Mouse (Mus musculus) adrenal gland, postnatal 14 days (tissue): ENCODE results near the gene Olfr548-ps1. TPM values are rescaled to one million over a fixed set of nuclear protein-coding genes. Genes with fewer than 3 reads are reported as not detected.
"Not testable (repeated sequence)": the region's sequence is repeated elsewhere in the genome, so short reads cannot be mapped to it uniquely, and the experiment has no call there.

Source experiments
- DNase-seq: peaks from one replicate; pipeline ENCODE4 v3.0.0; 2021; ENCODE audit warnings: mixed read lengths
- long read RNA-seq, 2 experiments: library from polyadenylated mRNA; stranded (forward); transcript quantifications; one replicate each; pipeline ENCODE4 v2.0.0; 2021
- total RNA-seq: library from RNA; stranded (reverse); gene quantifications from 2 replicates; pipeline ENCODE4 v1.2.3, GENCODE M21; 2021

Olfr548-ps1 gene
- not detected in 2 replicates for total RNA-seq
- long read RNA-seq, experiment 1 = 0 reads
- long read RNA-seq, experiment 2 = 0 reads

DNA sequence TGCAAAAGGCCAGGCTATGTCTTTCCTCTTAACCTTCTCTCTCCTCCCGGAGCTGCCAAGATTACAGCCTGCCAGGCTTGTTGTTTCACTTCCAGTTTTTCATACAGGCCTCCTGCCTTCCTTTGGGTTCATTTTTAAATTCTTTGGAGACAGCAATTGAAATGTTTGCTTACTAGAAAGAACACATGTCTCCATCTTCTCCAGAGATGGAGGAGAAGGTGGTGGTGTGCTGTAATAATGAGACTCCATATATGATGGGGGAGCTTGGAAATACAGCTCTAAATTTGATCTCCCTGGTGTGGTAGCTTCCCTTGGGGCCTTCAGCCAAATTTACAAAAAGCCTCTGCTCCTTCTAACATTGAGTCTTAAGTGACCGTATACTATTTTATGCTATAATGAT is at the start of gene Olfr548-ps1:
TSS of gene Olfr548-ps1 (plus strand) at position 301 of the 400 bp plus-strand sequence.
- no peak for DNase-seq

DNA sequence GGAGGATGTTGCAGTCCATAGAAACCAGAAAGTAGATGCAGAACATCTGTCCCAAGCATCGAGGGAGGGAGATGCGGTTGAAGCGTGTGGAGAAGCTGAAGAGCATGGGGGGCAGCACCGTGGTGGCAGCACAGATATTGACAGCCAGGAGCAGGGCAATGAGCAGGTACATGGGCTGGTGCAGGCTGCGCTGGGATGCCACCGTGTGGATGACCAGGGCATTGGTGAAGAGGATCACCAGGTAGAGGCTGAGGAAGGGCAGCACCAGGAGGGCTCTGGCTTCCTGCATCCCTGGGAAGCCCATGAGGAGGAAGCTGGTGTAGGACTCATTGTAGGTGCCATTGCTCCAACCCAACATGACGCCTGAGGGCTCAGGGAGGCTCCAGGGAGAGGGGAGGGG is 46.3 kb upstream of the Olfr548-ps1 start:
- DNase-seq = not testable (repeated sequence)

DNA sequence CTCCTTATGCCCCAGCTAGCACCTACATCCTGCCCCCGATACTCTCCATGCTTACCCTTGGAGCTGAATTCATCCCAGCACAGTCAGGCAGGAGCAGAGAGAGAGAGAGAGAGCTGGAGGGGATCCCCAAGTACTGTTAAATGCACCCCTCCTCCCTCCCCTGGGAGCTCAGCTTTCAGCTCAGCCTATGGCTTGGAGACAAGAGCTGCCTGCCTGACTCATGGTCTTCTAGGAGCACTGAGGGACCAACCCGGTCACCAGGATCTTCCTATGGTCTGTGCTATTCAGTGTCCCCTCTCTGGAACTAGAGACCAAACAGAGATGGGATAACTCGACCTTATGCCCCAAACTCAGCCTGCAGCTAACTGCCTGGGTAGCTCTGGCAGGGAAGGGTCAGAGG is 41.2 kb upstream of the Olfr548-ps1 start, which contains the start of gene Olfr545:
TSS of gene Olfr545 (minus strand) at position 101 of the 400 bp plus-strand sequence.
- no peak for DNase-seq

DNA sequence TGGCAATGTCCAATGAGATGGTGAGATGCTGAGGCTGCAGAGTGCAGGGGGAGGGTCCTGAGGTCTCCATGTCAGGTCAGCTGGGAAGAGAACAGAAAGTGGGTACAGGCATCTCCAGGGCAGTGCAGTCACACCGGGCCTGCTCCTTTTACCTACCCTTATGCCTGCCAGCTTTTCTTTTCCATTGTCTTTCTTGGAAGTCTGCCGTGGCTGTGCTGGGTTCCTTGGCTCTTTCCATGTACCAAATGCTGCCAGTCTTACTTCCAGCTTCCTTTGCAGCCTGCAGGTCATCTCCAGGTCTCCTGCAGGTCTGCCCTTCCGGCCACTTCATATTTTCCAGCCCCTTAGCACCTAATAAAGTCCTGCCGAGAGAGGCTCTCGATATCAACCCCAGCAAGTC is 38.7 kb upstream of the Olfr548-ps1 start:
- DNase-seq = no peak

DNA sequence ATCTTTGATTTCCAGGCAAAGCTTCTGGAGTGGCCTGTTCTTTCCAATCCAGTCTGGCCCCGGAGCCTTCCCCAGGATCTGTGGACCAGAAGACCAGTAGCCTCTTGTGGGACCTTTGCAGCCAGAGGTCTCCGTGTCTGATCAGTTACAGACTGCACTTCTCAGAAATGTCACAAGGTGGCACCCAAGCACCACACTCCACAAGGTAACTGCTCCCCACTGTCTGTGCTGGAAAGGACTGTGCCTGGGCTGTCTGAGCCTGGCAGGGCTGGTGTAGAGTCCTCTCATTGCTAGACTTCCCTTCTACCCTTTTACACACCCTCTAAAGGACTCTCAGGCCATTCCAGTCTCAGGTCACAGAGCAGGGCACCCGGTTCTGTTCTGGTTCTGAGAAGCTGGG is 33.8 kb upstream of the Olfr548-ps1 start:
- DNase-seq = peak; percentile 81

DNA sequence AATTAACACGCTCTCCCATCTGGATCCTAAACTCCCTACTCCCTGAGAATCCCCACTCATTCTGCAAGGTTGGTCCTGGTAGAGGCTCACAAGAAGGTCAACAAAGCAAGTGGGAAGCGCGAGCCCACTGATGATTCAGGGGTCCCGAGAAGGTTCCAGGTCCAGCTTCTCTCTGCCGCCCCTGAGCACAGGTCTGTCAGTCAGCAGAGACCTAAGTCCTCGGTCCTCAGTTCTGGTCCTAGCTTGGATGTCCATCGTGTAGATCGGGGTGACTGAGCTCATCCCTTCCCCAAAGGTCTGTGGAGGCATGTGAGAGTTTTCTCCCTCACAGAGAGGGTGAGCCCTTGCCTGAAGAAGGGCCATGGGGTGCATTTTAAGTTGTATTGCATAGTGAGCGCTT is 32.6 kb upstream of the Olfr548-ps1 start:
- no peak for DNase-seq

DNA sequence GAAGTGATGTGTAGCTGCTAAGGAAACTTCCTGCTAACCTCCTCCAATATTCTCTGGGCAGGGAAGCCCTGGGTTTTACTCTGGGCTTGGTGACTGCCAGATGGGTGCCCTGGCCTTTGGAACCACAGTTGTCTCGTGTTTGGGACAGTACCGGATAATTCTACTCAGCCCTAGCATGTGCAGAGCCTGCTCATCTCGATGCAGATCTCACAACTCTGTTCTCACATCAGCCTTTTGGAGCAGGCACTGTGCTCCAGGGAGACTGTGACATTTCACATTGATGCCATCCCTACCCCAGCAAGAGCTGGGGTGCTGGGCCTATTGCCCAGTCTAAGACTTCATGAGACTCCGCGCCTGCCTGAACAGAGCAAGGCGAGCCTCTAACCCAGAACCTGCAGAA is 32.0 kb upstream of the Olfr548-ps1 start:
- DNase-seq = no peak

DNA sequence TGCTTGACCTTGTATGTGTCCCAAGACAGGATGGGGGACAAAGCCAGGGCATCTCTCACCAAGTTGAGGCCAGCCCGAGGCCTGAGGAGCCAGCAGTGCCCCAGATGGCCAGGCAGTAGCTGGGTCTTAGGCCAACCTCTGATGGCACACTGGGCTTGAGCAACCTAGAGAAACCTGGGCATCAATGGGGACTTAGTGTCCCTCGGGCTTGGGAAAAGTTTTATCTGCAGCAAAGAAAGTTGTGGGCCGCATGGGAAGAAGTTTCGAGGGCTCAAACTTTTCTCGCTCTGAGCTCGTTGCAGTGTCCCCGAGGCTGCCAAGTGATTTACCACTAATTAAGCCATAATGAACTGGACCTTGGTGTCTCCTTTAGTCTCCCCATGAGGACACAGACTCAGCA is 31.0 kb upstream of the Olfr548-ps1 start:
- DNase-seq = no peak

DNA sequence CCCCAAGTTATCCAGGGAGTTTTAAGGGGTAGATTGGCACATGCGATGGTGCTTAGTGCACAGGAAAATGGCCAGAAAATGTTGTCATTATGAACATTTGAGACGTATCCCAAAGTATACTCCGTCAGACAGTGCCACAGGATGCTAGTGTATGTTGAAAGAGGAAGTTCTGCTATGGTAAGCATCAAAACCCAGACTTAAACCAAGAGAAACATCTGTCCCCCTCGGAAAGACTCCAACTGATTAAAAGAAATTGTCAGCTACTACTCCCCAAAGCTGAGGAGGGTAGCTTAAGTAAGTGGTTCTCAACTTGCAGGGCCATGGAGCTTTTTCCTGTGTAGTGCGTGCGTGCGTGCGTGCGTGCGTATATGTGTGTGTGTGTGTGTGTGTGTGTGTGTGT is 28.8 kb upstream of the Olfr548-ps1 start:
- DNase-seq = no peak

DNA sequence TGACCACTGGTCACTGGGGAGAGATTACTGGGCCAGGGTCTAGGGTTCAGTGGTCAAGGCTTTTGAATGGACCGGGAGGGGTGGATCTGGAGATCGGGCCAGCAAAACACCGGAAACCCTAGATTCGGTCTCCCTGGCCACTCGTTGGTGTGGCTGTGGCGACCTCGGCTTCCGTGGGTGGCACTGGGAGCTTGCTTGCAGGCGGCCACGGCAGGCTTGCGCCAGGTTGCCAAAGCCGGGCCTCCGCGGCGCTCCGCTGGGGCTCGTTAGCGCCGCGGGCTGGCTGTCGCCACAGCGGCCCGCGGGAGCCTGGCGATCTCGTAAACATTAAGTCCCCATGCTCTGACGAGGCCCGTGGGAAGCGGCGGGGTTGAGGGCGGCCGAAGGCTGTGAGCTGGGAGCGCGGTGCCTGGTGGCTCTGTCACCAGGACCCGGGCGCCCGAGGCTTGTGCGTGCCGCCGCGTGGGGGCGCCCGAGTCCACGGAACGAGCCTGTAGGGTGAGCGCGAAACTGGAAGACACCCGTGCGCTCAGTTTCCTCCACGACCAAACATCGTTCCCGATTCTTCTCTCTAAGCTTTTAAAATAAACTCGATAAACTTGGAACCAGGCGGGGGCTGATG is 27.8 kb upstream of the Olfr548-ps1 start:
- peak; percentile 94 for DNase-seq

DNA sequence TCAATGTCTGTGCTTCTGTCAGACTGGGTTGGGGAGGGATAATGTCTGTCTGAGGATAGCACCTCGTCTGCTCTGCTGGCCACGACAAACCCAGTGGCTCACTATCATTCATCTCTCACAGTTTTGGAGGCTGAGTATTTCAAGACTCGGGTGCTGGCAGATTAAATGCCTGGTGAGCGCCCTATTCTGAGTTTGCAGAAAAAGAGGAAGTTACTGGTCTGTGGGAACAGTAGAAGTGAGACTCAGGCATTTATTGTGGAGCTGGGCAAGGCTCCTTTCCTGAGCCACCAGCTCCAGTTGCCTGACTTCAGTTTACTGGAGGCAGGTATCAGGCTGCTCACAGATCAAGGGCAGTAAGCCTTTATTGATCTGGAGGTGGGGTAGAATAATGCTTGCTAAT is 26.6 kb upstream of the Olfr548-ps1 start:
- no peak for DNase-seq

DNA sequence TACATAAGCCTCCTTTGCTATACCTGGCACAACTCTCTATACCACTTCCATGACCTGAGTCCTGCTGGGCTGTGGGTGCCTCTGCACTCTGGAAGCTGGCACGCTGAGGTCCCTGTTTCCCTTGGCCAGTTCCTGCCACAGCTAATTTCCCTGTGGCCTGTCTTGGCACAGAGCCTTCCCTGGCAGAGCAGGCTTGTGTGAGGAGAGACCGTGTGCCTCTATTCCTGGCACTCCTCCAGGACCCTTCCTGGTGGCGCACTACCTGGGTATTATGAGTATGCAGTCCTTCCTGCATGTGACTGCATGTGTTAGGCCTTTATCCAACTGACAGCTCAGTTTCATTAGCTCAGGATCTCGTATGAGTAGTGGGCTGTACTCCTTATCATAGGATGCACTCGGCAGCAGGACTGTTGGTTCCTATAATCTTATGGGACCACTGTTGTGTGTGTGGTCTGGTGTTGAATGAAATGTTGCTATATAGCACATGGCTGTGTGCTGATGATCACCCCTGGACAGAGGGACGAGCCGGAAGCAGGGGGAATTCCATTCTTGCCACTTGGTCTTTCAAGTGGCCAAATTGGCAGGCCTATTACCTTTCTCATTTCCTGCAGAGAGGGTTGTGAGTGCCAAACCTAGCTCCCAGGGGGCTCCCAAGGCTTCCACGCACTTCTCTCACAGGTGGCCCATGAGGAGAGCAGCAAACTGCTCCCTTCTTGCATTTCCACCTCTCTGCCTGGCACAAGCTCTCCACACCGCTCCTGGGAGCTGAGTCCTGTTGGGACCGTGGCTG is 24.2 kb upstream of the Olfr548-ps1 start:
- DNase-seq = peak; percentile 75

DNA sequence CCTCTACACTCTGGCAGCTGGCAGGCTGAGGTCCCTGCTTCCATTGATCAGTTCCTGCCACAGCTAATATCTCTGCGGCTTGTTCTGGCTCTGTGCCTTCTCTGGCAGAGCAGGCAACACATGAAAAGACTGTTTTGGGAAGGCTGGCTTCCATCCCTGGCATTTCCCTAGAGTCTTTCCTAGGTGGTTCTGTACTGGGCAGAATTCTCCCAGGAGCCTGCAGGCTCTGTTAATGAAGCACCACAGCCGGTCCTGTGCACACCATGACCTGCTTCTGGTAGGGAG is 23.7 kb upstream of the Olfr548-ps1 start:
- DNase-seq = peak; percentile 54

DNA sequence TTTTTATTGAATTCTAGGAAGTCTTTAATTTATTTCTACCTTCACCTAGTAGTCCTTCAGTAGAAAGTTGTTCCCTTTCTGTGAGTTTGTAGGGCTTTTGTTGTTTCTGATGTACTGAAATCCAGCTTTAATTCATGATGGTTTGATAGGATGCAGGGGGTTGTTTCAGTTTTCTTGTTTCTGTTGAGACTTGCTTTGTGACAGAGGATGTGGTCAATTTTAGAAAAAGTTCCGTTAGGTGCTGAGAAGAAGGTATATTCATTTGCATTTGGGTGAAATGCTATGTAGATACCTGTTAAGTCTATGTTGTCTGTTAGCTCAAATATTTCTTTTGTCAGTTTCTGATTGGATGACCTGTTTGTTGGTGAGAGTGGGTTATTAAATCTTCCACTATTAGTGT is 11.6 kb upstream of the Olfr548-ps1 start:
- no peak for DNase-seq

DNA sequence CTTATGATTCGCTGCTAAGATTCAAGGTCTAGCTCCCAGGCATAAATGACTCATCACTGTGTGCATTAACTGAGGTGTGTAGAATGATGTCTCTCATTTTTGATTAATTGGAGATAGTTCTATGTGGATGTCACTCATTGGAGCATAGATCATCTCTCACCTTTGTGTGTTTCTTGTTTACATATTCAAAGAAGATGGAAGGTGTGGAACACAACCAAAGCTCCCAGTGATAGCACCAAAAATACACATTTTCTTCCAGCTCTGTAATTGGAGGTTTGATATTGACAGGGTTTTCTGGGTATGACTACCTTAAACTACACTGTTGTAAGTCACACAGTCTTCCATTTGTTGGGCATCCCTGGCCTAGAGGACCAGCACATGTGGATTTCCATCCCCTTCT is 6.2 kb upstream of the Olfr548-ps1 start, which contains the start of gene Olfr547:
TSS of gene Olfr547 (plus strand) at position 301 of the 400 bp plus-strand sequence.
- no peak for DNase-seq

DNA sequence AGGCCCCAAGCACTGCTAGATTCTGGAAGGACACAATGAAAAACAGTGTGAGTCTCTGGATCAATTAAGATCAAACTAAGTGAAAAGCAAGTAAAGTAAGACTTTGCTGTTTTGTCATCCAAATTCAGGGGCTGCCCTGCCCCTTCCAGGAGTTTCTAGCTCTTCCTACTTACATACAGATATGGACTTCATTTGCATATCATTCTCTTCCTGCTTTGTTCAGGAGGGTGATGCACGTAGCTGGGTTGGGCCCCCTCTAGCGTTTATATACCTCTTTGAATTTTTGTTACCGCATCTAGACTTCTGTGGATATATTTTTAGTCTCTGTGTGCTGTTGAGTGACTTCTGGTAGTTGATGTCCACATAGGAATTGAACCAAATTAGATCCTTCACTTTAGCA is 555 bp downstream of the Olfr548-ps1 start:
- DNase-seq = no peak

DNA sequence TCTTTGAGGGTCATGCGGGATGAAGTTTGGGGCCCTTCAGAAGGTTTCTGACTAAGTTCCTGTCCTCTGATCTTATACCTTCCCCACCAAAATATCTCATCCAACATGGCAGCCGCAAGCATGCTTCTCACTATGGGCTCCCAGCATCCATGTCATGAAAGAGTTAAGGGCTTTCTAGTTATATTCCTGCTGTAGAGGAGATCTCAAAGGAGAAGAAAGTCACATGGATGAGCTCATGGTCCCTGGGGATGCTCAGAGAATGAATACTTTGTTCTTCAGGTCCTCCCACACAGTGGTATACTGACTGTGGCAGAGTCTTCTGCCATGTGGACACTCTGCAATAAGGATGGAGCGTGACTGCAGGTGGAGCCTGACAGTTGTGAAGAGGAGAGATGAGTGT is 8.9 kb downstream of the Olfr548-ps1 start, which contains the start of gene Olfr549:
TSS of gene Olfr549 (plus strand) at position 301 of the 400 bp plus-strand sequence.
- no peak for DNase-seq

DNA sequence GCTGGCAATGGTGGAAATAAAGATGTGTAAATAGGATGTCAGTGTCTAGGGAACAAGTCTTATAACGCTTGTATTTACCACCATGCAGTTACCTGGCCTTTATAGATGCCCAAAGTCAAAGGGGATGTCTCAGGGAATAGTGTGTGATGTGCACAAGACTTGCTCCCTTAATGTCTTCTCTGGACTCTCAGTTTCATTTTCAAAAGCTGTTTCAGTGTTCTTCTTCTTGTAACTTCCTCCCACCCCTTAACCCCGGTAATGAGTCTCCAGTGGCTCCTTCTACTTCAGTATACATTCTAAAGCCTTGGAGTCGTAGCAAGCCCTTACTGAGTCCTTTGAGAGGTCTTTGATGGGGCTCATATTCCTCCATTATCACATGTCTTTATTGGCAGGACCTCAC is 12.6 kb downstream of the Olfr548-ps1 start:
- no peak for DNase-seq

DNA sequence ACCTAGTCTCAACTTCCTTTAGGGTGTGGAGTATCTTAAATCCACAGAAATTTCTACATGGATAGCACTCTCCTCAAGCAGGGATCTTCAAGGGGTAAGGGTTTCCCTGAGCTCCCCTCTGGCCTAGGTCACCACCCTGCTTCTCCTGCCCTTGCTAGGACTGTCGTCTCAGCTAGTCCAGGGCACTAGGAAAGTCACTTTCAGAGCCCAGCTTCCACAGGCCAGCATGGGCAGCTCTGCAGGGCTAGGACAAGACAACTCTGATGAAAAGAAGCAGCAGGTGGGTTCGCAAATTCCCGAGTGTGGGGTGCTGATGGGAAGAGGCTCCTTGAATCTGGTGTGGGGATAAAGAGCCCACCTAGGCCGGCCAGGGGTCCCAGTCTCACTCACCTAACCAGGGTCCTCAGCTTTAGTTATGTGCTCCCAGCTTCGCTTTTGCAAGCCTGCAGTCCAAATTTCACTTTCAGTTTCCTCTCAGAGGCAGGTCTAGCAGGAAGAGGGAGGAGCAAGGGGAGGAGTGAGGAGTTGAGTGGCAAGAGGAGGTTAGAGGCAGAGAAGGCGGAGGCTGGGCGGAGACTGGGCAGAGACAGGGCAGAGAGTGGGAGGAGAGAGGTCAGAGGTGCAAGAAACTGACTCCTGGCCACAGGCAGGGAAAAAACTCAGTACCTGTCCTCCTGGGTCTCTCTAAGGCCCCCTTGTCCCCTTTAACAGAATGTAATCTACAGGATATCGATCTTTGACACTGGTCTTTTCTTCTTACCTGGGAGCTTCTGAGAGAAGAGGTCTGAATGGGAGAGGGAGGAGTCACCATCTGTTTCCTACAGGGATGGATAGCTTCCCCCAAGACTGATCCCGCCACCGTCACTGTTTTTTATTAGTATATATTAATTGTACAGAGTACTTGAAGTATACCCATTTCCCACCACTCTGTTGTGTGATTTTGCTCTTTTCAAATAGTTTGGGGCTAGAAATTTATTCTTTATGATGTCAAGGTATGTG is 24.6 kb downstream of the Olfr548-ps1 start, which contains the start of gene Trim21:
TSS of gene Trim21 (minus strand) at position 488 of the 999 bp plus-strand sequence.
- DNase-seq = peak; percentile 94

DNA sequence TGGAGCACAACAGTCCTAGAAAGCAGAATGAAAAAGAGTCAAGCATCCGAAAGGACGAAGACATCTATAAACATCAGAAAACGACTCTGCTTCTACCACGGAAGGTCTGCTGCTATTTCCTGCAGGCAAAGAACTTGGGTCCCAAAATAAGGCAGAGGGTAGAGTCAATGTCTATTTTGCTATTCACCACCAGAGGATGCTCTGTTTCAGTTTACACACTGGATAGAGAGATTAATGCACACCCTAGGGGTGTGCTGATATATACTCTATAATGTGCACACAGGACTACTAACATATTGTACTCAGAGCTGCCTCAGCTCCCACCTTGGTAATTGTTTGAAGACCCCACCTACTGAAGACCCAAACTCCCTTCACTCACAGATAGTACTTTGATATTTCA is 25.5 kb downstream of the Olfr548-ps1 start:
- no peak for DNase-seq

DNA sequence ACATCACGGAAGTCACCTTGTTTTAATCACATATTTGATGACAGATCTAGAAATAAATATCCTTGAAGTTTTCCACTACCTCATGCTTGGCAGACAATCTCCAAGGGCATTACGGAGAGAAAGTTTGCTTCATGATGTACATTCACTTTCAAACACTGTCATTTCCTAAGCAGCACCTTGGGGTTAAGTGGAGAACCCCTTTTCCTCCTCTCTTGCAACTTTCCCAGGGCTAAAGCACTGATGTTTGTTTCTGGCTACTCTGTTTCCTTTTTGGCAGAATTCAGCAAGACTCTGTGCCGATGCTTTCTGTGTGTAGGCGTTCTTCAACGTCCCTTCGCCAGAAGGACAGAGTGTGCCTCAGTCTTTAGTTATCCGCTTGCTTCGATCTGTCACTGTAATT is 30.4 kb downstream of the Olfr548-ps1 start, which contains the start of gene Olfr550:
TSS of gene Olfr550 (plus strand) at position 301 of the 400 bp plus-strand sequence.
- DNase-seq = no peak

DNA sequence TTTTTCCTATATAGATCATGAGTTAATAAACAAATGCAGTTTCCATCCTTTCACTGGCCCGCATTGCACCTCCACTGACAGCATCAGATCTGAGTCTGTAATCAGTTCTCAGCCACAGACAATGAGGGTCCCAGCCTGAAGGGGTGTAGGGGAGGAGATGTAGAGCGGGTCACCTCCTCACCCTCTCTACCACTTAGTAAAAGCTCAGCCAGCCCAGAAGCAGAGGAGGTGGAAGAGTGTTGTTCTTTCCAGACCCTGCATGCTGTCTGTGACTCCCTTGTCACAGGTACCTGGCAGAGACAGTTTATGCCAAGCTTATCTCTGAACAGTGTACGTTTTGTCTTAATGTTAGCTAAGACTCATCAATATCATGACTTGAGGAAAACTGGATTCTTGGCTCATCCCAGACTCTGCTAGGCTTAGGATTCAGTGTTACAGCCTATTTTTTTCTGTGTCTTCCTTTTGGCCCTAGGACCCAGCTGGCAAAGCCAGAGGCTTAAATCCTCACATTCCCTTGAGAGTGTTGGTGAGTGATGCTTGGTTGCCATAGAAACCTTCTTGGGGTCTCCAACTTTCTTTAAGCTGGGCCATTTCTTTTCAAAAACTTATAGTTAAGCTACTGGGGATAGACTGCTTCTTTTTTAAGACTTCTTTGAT is 32.6 kb downstream of the Olfr548-ps1 start:
- DNase-seq = no peak
